Mouse (Mus musculus) heart, postnatal 10 days (tissue): ENCODE data around the gene Arhgap10. TPM values are rescaled to one million over a fixed set of nuclear protein-coding genes. Genes with fewer than 3 reads are reported as not detected.

Experiments
- DNase-seq, 2 experiments: peaks; one replicate each; pipeline ENCODE4 v3.0.0; 2021
- intact Hi-C: fragments of 180-260 bp; cut with DNase I; formaldehyde crosslinking; loops from one replicate; pipeline ENCODE4 v1.15.1; 2025
- total RNA-seq, 2 experiments: library from RNA; stranded (reverse); gene quantifications; 2 replicates each; pipeline ENCODE4 v1.2.3; 2021

Gene Arhgap10
- total RNA-seq, 2 experiments from 2014 or later: 54.5 to 54.6 TPM

- intact Hi-C loops: no loop called here
- DNase-seq: no peak
Measured at GRCm38 (mm10) chr8:77321901-77322300, 195.9 kb downstream of the Arhgap10 start.

GRCm38 (mm10) chr8:77318590-77318989, 199.2 kb downstream of the Arhgap10 start:
- no peak for DNase-seq
- intact Hi-C loops: loop anchor here (10.0 kb wide), 1 partner anchor 164 kb away; no protein-coding TSS in a partner anchor

- DNase-seq: no peak
- intact Hi-C loops: loop anchor here (10.0 kb wide), 1 partner anchor 163 kb away; no protein-coding TSS in a partner anchor
Measured at GRCm38 (mm10) chr8:77317771-77318170, 200.0 kb downstream of the Arhgap10 start.

- peak in 1 of 2 experiments; percentile 29 for DNase-seq
- intact Hi-C loops: loop anchor here (5.0 to 10.0 kb wide), 2 partner anchors 158 to 1246 kb away; no protein-coding TSS in a partner anchor
Measured at GRCm38 (mm10) chr8:77313003-77313402, 204.8 kb downstream of the Arhgap10 start.

GRCm38 (mm10) chr8:77311762-77312161, 206.0 kb downstream of the Arhgap10 start:
- peak in 1 of 2 experiments; percentile 27 for DNase-seq
- intact Hi-C loops: loop anchor here (5.0 to 10.0 kb wide), 2 partner anchors 157 to 1244 kb away; no protein-coding TSS in a partner anchor

- intact Hi-C loops: loop anchor here (5.0 to 10.0 kb wide), 2 partner anchors 156 to 1243 kb away; no protein-coding TSS in a partner anchor
- peak in 1 of 2 experiments; percentile 17 for DNase-seq
Measured at GRCm38 (mm10) chr8:77310541-77310940, 207.2 kb downstream of the Arhgap10 start.

GRCm38 (mm10) chr8:77310026-77310425, 207.7 kb downstream of the Arhgap10 start:
- intact Hi-C loops: loop anchor here (5.0 to 10.0 kb wide), 2 partner anchors 155 to 1243 kb away; no protein-coding TSS in a partner anchor
- DNase-seq: peak; percentile 24 to 36

- no peak for DNase-seq
- intact Hi-C loops: no loop called here
Measured at GRCm38 (mm10) chr8:77294599-77294998, 223.2 kb downstream of the Arhgap10 start.

GRCm38 (mm10) chr8:77292649-77293048, 225.1 kb downstream of the Arhgap10 start:
- intact Hi-C loops: no loop called here
- no peak for DNase-seq

- intact Hi-C loops: no loop called here
- DNase-seq: no peak
Measured at GRCm38 (mm10) chr8:77292120-77292519, 225.6 kb downstream of the Arhgap10 start.

- DNase-seq: no peak
- intact Hi-C loops: no loop called here
Measured at GRCm38 (mm10) chr8:77288492-77288891, 229.3 kb downstream of the Arhgap10 start.

- no peak for DNase-seq
- intact Hi-C loops: no loop called here
Measured at GRCm38 (mm10) chr8:77288065-77288464, 229.7 kb downstream of the Arhgap10 start.

GRCm38 (mm10) chr8:77284473-77284872, 233.3 kb downstream of the Arhgap10 start:
- intact Hi-C loops: no loop called here
- DNase-seq: no peak

- DNase-seq: no peak
- intact Hi-C loops: no loop called here
Measured at GRCm38 (mm10) chr8:77282605-77283236, 235.0 kb downstream of the Arhgap10 start.

- intact Hi-C loops: no loop called here
- DNase-seq: no peak
Measured at GRCm38 (mm10) chr8:77279977-77280376, 237.8 kb downstream of the Arhgap10 start.

GRCm38 (mm10) chr8:77278246-77278645, 239.5 kb downstream of the Arhgap10 start:
- no peak for DNase-seq
- intact Hi-C loops: no loop called here

- DNase-seq: peak; percentile 64 to 72
- intact Hi-C loops: no loop called here
Measured at GRCm38 (mm10) chr8:77276827-77277226, 240.9 kb downstream of the Arhgap10 start.

GRCm38 (mm10) chr8:77275571-77275970, 242.2 kb downstream of the Arhgap10 start:
- intact Hi-C loops: no loop called here
- no peak for DNase-seq

- intact Hi-C loops: no loop called here
Measured at GRCm38 (mm10) chr8:77272136-77272535, 245.6 kb downstream of the Arhgap10 start.

GRCm38 (mm10) chr8:77267941-77268405, 249.8 kb downstream of the Arhgap10 start:
- intact Hi-C loops: no loop called here

More at GRCm38 (mm10) chr8:77272136-77272535, 245.6 kb downstream of the Arhgap10 start:
- no peak for DNase-seq

GRCm38 (mm10) chr8:77262216-77263009, 255.3 kb downstream of the Arhgap10 start:
- no peak for DNase-seq
- intact Hi-C loops: no loop called here

More at GRCm38 (mm10) chr8:77267941-77268405, 249.8 kb downstream of the Arhgap10 start:
- no peak for DNase-seq
